Mouse (Mus musculus): ENCODE measurements around the gene Syn3.

DNA sequence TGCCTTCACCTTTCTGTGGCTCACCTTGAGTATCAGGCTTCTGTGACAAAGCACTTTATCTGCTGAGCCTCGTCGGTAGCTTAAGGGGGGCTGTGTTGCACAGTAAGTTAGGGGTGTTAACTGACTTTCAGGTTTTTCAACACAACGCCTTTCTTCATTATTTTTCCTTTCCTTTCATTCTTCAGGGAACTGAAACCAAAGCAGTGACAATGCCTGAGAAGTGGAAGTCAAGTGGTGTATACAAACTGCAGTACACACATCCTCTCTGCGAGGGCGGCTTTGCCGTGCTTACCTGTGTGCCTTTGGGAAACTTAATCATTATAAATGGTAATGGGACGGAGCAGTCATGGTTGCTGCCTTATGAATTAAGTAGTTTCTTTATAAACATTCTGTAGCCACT is 468.0 kb downstream of the Syn3 start:
- TF ChIP-seq CTCF (IDR thresholded peaks at IDR 0.05; ENCODE audit: low read depth) (no peak), EP300 (optimal IDR thresholded peaks at IDR 0.05) (no peak)
